In genomic region chr1:20832473-20833140, GRCm38 (mm10) we compare ENCODE assay signal across 19 mouse cellular contexts. TPM values are rescaled to one million over a fixed set of nuclear protein-coding genes. Genes with fewer than 3 reads are reported as not detected.
DNase-seq lines count a peak whose midpoint lies in the region; ATAC-seq and TF ChIP-seq lines count a peak whose summit lies in the region.
"Had no signal": no experiment of that assay in that cellular context is flagged by ENCODE, and none has a peak within 500 bp of the region (broad histone marks: within the 10 kb centered on the region; RNA-seq: fewer than 3 reads in every experiment).

No protein-coding gene starts in this region.

- no peak overlapping the region for H3K4me3 ChIP-seq in liver, postnatal 0 days (ENCODE audit: low read depth, low read length)
- no peak overlapping the region for H3K4me3 ChIP-seq in intestine, embryonic 16.5 days (ENCODE audit: low read length)
- no peak overlapping the region for H3K4me3 ChIP-seq in stomach, embryonic 15.5 days (replicated peaks)
- no peak overlapping the region for H3K4me3 ChIP-seq in neural tube, embryonic 15.5 days (replicated peaks)
- H3K4me3 ChIP-seq: embryonic facial prominence, embryonic 15.5 days; heart, adult 2 months; lung, embryonic 15.5 days; midbrain, embryonic 12.5 days had no signal

- H3K27ac ChIP-seq in liver, postnatal 0 days (ENCODE audit: low read depth): no peak overlapping the region
- H3K27ac ChIP-seq in intestine, embryonic 16.5 days (ENCODE audit: low read length): no peak overlapping the region
- no peak overlapping the region for H3K27ac ChIP-seq in stomach, embryonic 15.5 days
- H3K27ac ChIP-seq in neural tube, embryonic 15.5 days (replicated peaks): no peak overlapping the region
- H3K27ac ChIP-seq: embryonic facial prominence, embryonic 15.5 days; heart, adult 2 months; hindbrain, embryonic 14.5 days; lung, embryonic 15.5 days; midbrain, embryonic 12.5 days had no signal

- H3K4me1 ChIP-seq in liver, postnatal 0 days (ENCODE audit: insufficient read depth): no peaks in the 10 kb centered on the region
- H3K4me1 ChIP-seq in intestine, embryonic 16.5 days (ENCODE audit: control insufficient read depth, insufficient read depth, low read length): no peaks in the 10 kb centered on the region
- H3K4me1 ChIP-seq in stomach, embryonic 15.5 days: no peaks in the 10 kb centered on the region
- H3K4me1 ChIP-seq in neural tube, embryonic 15.5 days: no peaks in the 10 kb centered on the region
- H3K4me1 ChIP-seq: embryonic facial prominence, embryonic 15.5 days; lung, embryonic 15.5 days; midbrain, embryonic 12.5 days had no signal

- H3K9ac ChIP-seq in liver, postnatal 0 days (replicated peaks): no peak overlapping the region
- no peak overlapping the region for H3K9ac ChIP-seq in intestine, embryonic 16.5 days (ENCODE audit: low read depth, low read length)
- no peak overlapping the region for H3K9ac ChIP-seq in stomach, embryonic 15.5 days
- no peak overlapping the region for H3K9ac ChIP-seq in neural tube, embryonic 15.5 days (replicated peaks)
- H3K9ac ChIP-seq: embryonic facial prominence, embryonic 15.5 days; hindbrain, embryonic 14.5 days; lung, embryonic 15.5 days; midbrain, embryonic 12.5 days had no signal

- no peaks in the 10 kb centered on the region for H3K27me3 ChIP-seq in liver, postnatal 0 days (ENCODE audit: insufficient read depth, low read length)
- H3K27me3 ChIP-seq in intestine, embryonic 16.5 days (replicated peaks; ENCODE audit: control insufficient read depth, insufficient read depth, low read length): no peaks in the 10 kb centered on the region
- H3K27me3 ChIP-seq in stomach, embryonic 15.5 days (replicated peaks): no peaks in the 10 kb centered on the region
- H3K27me3 ChIP-seq in neural tube, embryonic 15.5 days (replicated peaks): no peaks in the 10 kb centered on the region
- H3K27me3 ChIP-seq: embryonic facial prominence, embryonic 15.5 days; lung, embryonic 15.5 days; midbrain, embryonic 12.5 days had no signal

- no peaks in the 10 kb centered on the region for H3K36me3 ChIP-seq in liver, postnatal 0 days (replicated peaks; ENCODE audit: insufficient read depth, low read length)
- H3K36me3 ChIP-seq in intestine, embryonic 16.5 days (ENCODE audit: control insufficient read depth, insufficient read depth, low read length): no peaks in the 10 kb centered on the region
- no peaks in the 10 kb centered on the region for H3K36me3 ChIP-seq in stomach, embryonic 15.5 days
- no peaks in the 10 kb centered on the region for H3K36me3 ChIP-seq in neural tube, embryonic 15.5 days
- H3K36me3 ChIP-seq: embryonic facial prominence, embryonic 15.5 days; lung, embryonic 15.5 days; midbrain, embryonic 12.5 days had no signal

- no peaks in the 10 kb centered on the region for H3K9me3 ChIP-seq in liver, postnatal 0 days (ENCODE audit: low read length)
- no peaks in the 10 kb centered on the region for H3K9me3 ChIP-seq in intestine, embryonic 16.5 days (ENCODE audit: control insufficient read depth, low read length)
- no peaks in the 10 kb centered on the region for H3K9me3 ChIP-seq in stomach, embryonic 15.5 days
- H3K9me3 ChIP-seq in neural tube, embryonic 15.5 days (replicated peaks): no peaks in the 10 kb centered on the region
- H3K9me3 ChIP-seq: embryonic facial prominence, embryonic 15.5 days; lung, embryonic 15.5 days; midbrain, embryonic 12.5 days had no signal

- no peak for TF ChIP-seq CTCF in liver, postnatal 0 days (IDR thresholded peaks at IDR 0.05; ENCODE audit: low read depth)

- DNase-seq in liver: peak; percentile 15
- no peak for DNase-seq in liver, postnatal 0 days
- peak; percentile 61 for DNase-seq in brain, adult 2 months (ENCODE audit: low read depth, low spot score)
- DNase-seq in kidney, adult 11 months: no peak
- DNase-seq: cerebellum, adult 11-12 months; heart, adult 2 months; heart, postnatal 10 days; kidney, adult 9 months; right cerebral cortex, postnatal 14 days; thymus, adult 18-20 months had no signal

- no peak overlapping the region for H3K4me2 ChIP-seq in liver, postnatal 0 days (ENCODE audit: low read depth, low read length)
- no peak overlapping the region for H3K4me2 ChIP-seq in intestine, embryonic 16.5 days (ENCODE audit: low read depth, low read length)
- H3K4me2 ChIP-seq in stomach, embryonic 15.5 days: no peak overlapping the region
- H3K4me2 ChIP-seq in neural tube, embryonic 15.5 days: no peak overlapping the region
- H3K4me2 ChIP-seq: embryonic facial prominence, embryonic 15.5 days; hindbrain, embryonic 14.5 days; lung, embryonic 15.5 days; midbrain, embryonic 12.5 days had no signal

- 61% methylated on average over 5 of the region's 5 CpGs for WGBS in liver, postnatal 0 days (ENCODE audit: insufficient replicate concordance)
- 72% methylated on average over 5 of the region's 5 CpGs for WGBS in intestine, embryonic 16.5 days
- WGBS in stomach, embryonic 15.5 days: 77% methylated on average over 5 of the region's 5 CpGs
- 74% methylated on average over 5 of the region's 5 CpGs for WGBS in neural tube, embryonic 15.5 days

- TF ChIP-seq EP300 in liver, postnatal 0 days (IDR thresholded peaks at IDR 0.05; ENCODE audit: low read depth): no peak

- no peak for ATAC-seq in liver, postnatal 0 days
- ATAC-seq in intestine, embryonic 16.5 days: peak; percentile 56
- 0 out of 2 replicates have a peak, but pooled peaks have one; percentile 22 for ATAC-seq in stomach, embryonic 15.5 days (ENCODE audit: insufficient read depth, low FRiP score, low read depth)
- no peak for ATAC-seq in neural tube, embryonic 15.5 days (ENCODE audit: low FRiP score)
- ATAC-seq: CD4-positive, CD25-positive, alpha-beta regulatory T cell, adult 4 months had no signal

RNA-seq across cellular contexts. Expression of gene Mcm3, which starts 12.5 kb away (rescaled TPM):
- 46.9 and 55.3 TPM in 2 replicates for polyA plus RNA-seq in liver, postnatal 0 days (2015; fragmentation: Nextera tagmentation; extraction: Ambion mirVana)
- 103 and 121 TPM in 2 replicates for polyA plus RNA-seq in intestine, embryonic 16.5 days (2015; fragmentation: Nextera tagmentation; extraction: Ambion mirVana)
- polyA plus RNA-seq in stomach, embryonic 15.5 days (2015; fragmentation: Nextera tagmentation; extraction: Ambion mirVana): 116 and 120 TPM in 2 replicates
- 14.2 and 47.0 TPM in 2 replicates for polyA plus RNA-seq in neural tube, embryonic 15.5 days (2015; fragmentation: Nextera tagmentation; extraction: Ambion mirVana)

RNA-seq across cellular contexts. Expression of gene Il17f, which starts 42.2 kb away (rescaled TPM):
- polyA plus RNA-seq in liver, postnatal 0 days (2015; fragmentation: Nextera tagmentation; extraction: Ambion mirVana): not detected in 2 replicates
- polyA plus RNA-seq in intestine, embryonic 16.5 days (2015; fragmentation: Nextera tagmentation; extraction: Ambion mirVana): not detected in 2 replicates
- 0.12 TPM in 1 of 2 replicates, not detected in the other for polyA plus RNA-seq in stomach, embryonic 15.5 days (2015; fragmentation: Nextera tagmentation; extraction: Ambion mirVana)
- not detected in 2 replicates for polyA plus RNA-seq in neural tube, embryonic 15.5 days (2015; fragmentation: Nextera tagmentation; extraction: Ambion mirVana)
- polyA plus RNA-seq: embryonic facial prominence, embryonic 15.5 days; heart, adult 2 months; hindbrain, embryonic 14.5 days; limb, embryonic 11.5 days; lung, embryonic 15.5 days had no signal

RNA-seq across cellular contexts. Expression of gene Paqr8, which starts 57.8 kb away (rescaled TPM):
- polyA plus RNA-seq in liver, postnatal 0 days (2015; fragmentation: Nextera tagmentation; extraction: Ambion mirVana): 0.18 and 0.21 TPM in 2 replicates
- polyA plus RNA-seq in intestine, embryonic 16.5 days (2015; fragmentation: Nextera tagmentation; extraction: Ambion mirVana): 6.1 and 6.2 TPM in 2 replicates
- 9.3 and 10.7 TPM in 2 replicates for polyA plus RNA-seq in stomach, embryonic 15.5 days (2015; fragmentation: Nextera tagmentation; extraction: Ambion mirVana)
- 22.4 and 25.8 TPM in 2 replicates for polyA plus RNA-seq in neural tube, embryonic 15.5 days (2015; fragmentation: Nextera tagmentation; extraction: Ambion mirVana)

Comparison
In these comparisons a context has a peak if more than half of its experiments do, and no peak if none do; other contexts are left out.
1. DNase-seq: peak in liver (single experiment) and brain, adult 2 months (single experiment); none in liver, postnatal 0 days (single experiment) and kidney, adult 11 months (single experiment).
2. ATAC-seq: peak in intestine, embryonic 16.5 days (single experiment) and stomach, embryonic 15.5 days (single experiment); none in liver, postnatal 0 days (single experiment) and neural tube, embryonic 15.5 days (single experiment).